Mouse (Mus musculus): ENCODE results near the gene Dlx2.

Gene Dlx2

DNA sequence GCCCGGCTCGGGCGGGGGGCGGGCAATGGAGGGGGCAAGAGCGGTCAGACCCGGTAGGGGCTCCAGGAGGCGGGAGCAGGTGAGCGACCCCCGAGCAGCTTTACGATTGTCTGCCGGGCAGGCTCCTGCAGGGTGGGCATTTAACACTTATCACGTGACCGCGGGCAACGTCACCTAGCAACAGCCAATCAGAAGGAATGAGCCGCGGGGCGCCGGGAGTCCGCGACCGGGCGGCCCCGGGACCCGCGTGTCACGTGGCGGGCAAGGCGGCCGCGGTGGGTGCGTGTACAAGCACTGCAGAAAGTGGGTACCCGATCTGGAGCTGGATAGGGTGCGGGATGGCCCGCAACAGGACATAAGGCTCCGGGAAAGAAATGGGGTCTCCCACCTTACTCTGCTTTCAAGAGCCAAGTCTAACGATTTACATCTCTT is at the start of gene Dlx2:
Gene Dlx2 (minus strand): TSS at position 115 of the 432 bp plus-strand sequence.
- in situ Hi-C loops (cut with MboI, MseI), result loop anchor here (25.0 kb wide), 1 partner anchor 1941 kb away; no protein-coding TSS in a partner anchor

DNA sequence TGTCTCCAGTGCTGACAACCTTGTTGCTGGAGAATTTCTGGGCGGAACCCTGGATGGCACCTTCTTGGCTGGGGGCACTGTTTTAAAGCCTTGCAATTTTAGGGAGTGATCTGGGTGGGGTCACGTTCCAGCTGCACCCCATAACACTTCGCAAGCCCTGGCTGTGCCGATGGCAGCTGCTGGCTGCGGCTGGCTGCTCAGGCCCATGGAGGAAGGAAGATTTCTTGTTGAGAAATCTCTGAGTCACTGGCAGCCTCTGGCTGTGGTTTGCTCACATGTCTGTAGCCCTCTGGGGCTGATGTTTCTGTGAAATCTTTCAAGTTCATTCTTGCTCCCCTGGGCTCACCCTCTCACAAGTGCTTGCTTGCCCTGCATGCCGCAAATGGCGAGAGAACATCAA is 47.9 kb upstream of the Dlx2 start:
- in situ Hi-C loops (cut with MboI, MseI), result no loop called here

DNA sequence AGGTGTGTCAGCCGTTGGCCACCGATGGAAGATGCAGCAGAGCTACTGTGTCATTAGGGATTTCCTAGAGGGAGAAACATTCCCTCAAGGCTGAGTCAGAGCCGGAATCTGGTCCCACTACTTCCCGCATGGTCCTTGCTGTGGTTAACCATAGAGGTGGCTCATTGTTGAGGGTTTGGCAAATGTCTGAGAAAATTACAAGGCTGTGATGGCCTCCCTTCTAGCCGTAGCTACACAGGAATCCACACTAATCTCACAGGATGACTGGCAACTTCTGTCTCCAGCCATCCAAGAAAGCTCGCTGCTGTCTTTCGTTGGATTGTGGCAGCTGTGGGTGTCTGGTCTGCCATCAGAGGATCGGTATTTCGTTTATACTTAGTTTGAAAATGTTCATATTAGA is 42.6 kb upstream of the Dlx2 start:
- in situ Hi-C loops (cut with MboI, MseI), result no loop called here

DNA sequence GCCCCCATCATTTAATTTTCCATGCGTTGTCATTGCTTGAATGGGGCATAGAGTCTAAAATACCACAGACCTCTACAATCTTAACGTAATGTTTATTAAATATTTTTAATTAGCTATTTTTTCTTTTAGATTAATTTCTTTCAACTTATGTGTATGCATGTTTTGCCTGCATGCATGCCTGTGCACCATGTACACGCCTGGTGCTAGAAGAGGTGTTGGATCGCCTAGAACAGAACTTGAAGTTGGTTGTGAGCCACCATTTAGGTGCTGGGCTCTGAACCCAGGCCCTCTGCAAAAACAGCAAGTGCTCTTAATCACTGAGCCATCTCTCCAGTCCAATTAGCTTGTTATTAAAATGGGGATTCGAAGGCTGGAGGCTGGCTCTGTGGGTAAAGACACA is 34.9 kb upstream of the Dlx2 start:
- in situ Hi-C loops (cut with MboI, MseI), result no loop called here

DNA sequence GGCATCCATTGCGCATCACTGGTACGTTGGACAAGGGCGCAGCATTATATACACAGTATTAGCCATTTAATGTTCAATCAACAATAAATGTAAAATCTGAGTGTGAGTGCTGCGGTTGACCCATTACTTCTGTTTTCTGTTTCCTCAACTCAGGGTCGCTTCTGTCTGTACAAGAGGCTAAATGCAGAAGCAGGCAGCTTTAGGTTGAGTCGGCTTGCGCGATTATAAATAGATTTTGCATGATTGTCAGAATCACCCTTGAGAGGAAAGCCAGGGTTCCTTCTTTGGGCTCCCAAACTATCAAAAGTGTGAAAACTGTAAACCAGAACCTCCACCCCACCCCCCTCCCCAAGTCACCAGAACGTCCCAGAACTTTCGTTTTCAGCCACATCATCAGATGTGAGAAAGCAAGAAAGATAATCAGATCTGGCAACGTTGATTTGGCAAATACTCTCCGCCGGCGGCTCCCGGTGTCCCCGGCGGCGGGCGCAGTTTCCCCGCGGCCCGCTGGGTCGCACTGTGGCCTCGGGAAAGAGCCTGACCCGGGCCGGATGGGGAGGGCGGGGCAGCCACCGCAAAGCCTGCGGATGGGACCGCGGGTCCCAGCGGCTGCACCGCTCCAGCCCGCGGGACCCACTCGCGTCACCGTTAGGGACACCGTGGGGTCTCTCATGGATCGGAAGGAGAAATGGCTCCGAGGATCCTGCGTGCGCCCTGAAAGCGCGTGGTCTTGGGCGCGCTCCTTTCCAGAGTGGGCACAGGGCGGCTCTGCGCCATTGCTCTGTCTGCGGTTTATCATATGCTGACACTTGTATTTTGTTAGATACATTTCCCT is 34.3 kb upstream of the Dlx2 start:
- in situ Hi-C loops (cut with MboI, MseI), result no loop called here

DNA sequence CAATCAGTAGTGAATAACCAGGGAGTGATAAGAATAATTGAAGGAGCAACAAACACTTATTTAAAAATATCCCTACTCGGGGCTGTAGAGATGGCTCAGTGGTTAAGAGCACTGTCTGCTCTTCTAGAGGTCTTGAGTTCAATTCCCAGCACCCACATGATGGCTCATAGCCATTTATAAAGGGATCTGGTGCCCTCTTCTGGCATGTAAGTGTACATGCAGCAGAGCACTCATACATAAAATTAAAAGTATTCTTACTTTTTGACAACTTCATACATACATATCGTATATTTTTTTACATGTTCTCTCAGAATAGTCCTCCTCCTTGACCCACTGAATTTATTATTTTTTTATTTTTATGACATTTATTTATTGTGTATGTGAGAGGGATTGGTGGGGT is 30.5 kb upstream of the Dlx2 start:
- in situ Hi-C loops (cut with MboI, MseI), result no loop called here

DNA sequence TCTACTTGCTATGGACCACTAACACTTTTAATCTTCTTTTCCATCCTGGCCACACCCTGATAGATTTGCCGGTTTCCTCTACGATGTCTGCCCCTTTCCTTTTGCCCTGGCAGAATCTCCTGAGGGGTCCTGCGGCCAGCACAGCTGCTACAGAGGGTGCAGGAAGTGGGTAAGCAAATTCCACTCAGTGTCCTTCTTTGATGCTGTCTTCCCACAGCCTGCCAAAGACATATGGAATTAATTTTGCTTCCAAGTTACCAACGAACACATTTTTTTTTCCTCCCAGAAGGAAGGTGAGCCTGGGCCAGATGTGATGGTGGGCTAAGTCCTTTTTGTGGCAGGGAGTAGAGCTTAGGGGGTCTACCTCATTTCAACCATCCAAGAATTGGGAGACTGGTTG is 27.2 kb upstream of the Dlx2 start:
- in situ Hi-C loops (cut with MboI, MseI), result no loop called here

DNA sequence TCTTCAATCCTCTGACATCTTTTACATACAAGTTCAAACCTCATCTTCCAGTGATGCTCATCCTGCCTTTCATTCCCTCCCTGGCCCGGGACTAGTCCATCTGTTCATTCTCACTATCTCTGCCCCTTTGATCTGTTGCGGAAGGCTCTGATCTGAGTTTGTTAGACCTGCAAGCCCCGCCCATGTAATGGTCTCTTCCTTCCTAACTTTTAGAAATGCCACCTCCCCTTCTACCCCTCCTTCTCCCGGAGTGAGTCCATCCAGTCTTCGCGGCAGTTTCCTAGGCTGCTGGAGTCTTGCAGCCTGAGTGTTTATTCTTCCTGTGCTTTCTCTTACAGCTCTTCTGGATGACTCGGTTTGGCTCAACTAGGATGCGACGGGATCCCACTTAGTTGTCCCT is 19.9 kb upstream of the Dlx2 start:
- in situ Hi-C loops (cut with MboI, MseI), result no loop called here

DNA sequence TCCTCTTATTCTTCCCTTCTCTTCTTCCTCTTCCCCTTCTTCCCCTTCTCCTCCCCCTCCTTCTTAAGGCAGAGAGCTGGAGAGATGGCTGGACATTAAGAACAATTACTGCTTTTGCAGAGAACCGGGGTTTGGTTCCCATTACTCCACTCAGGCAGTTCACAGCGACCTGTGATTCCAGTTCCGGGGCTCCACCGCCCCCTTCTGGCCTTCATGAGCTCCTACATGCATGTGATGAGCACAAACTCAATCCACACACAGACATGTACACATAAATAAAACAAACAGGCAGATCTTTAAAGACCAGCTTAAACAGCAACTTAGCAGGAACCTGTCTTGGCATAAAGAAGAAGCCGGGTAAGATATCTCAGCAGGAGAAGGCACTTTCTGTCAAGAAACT is 9.5 kb upstream of the Dlx2 start:
- in situ Hi-C loops (cut with MboI, MseI), result no loop called here

DNA sequence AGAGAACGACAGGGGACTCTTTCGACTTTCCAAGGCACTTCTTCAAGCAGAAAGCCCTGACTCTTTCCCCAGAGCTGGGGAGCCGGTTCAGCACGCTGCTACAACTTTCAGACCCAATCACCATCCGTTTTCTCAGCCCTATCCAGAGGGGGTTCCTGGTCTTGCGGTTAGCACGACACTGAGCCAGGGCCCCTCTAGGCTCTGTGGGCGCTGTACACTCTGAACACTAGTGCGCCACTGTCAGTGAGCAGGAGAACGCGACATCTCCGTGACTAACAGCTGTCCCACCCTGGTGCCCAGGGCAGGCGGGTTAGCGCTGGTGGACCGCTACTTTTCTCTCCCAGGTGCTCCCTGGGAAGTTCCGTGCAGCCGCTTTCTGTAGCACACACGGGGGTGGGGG is 5.2 kb upstream of the Dlx2 start:
- in situ Hi-C loops (cut with MboI, MseI), result no loop called here

DNA sequence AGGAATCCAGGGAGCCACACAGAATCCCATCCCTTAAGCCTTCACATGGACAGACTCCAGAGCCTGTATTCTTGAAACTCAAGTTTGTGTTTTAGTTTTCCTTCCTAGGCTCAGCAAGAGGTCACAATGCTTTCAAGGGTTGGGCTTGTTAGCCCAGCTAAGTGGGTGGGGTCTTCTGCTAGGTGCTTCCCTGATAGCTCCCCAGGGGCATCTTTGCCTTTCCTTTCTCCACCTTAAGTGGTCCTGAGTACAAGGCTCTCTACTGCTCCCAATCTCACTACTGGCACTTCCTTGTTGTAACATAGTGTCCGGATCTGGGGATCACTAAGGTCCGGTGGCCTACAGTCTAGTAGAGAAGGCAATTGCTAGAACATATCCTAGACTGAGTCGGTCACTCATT is 3.8 kb upstream of the Dlx2 start:
- in situ Hi-C loops (cut with MboI, MseI), result no loop called here

DNA sequence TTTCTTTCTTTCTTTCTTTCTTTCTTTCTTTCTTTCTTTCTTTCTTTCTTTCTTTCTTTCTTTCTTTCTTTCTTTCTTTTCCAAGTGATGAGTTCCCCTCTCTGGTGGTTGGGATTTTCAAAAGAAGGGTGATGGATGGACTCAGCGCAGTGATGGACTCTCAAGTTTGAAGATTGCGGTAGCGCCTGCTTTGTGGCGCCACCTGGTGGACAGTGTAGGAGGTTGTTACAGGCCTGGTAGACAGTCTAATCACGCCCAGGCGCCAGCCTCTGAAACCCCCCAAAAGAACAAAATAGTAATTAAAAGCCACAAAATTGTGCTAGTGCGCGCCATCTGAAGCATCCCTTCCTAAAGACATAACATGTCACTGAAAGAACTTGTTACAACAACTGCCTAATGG is 1.3 kb upstream of the Dlx2 start:
- in situ Hi-C loops (cut with MboI, MseI), result loop anchor here (25.0 kb wide), 1 partner anchor 1939 kb away; no protein-coding TSS in a partner anchor

DNA sequence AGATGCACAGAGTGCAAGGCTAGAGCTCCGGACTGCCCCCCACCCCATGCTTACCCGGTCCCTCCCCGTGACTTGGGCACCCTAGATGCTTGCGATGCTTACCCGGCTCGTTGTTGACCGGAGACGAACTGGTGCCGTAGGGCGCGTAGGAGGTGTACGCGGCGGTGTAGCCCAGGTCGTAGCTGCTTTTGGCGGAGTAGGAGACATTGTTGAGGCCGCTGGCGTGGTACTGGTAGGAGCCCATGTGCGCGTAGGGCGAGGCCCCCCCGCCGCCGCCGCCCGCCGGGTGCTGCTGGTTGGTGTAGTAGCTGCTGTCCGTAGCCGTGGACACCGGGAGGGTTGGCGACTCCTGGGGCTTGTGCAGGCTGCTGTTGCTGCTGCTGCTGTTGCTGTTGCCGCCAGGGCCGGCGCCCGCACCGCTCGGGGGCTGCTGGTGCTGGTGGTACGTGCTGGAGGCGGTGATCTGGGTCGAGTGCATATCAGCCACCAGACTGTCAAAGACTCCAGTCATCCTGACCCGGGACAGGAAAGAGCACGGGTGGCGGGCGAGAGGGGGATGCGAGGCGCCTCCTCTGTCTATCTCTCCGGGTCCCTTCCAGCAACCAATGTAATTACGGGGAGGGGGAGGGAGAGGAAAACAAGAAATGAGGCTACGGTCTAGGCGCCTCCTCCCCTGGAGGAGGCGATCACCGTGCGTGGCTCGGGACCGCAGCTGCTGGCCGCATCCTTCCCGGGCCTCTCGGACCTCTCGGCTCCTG is 493 bp downstream of the Dlx2 start:
- in situ Hi-C loops (cut with MboI, MseI), result loop anchor here (25.0 kb wide), 1 partner anchor 1941 kb away; no protein-coding TSS in a partner anchor

DNA sequence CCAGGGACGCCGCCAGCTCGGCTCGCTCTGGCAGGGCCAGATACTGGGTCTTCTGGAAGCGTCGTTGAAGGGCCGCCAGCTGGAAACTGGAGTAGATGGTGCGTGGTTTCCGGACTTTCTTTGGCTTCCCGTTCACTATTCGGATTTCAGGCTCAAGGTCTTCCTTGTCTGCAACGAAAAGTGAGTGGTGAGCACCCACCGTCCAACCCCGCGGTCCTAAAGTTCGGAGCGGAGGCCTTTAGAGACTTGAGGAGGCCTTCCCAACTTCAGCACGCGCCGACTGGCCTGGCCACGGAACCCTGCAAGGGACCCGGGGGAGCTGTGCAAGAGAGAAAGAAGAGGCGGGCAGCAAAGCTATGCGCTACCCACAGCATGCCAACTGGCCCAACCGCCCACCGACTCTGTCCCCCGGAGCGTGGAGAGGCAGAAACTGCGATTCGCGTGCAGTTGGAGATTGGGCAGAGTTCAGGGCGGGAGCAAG is 1.1 kb downstream of the Dlx2 start:
- in situ Hi-C loops (cut with MboI, MseI), result loop anchor here (25.0 kb wide), 1 partner anchor 1942 kb away; no protein-coding TSS in a partner anchor

DNA sequence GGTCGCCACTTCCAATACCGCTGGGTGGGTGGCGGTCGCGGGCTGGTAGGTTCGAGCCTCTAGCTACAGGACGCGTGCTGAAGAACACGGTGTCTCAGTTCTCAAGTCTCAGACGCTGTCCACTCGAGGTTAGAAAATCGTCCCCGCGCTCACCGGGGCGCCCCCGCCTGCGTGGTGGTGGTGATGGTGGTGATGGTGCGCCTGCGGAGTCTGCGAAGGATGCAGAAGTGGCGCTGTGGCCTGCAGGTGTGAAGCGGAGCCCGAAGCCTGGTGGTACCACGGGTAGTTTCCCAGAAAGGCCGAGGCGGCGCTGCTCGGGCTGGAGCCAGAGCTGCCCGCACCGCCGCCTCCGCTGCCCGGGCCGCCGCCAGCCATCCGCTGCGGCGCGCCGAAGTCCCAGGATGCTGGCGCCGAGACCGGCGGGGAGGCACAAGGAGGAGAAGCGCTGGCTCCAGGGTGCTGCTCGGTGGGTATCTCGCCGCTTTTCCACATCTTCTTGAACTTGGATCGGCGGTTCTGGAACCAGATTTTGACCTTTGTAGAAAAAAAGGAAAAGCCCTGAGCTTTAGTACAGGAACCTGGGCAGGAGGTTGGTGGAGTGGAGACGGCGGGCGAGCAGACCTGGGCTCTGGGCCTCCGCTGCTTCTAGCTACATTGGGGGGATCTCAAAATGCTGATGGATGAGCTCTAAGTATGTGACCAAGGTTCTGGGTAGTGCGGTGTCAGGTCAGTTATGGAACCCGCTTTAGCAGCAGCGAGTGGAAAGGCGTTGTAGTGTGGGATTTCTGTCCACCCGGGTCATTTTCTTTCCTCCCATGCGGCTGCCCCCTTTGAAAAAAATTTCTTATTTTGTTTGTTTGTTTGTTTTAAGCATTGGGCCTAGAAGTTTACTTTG is 1.9 kb downstream of the Dlx2 start:
- in situ Hi-C loops (cut with MboI, MseI), result loop anchor here (25.0 kb wide), 1 partner anchor 1943 kb away; no protein-coding TSS in a partner anchor

DNA sequence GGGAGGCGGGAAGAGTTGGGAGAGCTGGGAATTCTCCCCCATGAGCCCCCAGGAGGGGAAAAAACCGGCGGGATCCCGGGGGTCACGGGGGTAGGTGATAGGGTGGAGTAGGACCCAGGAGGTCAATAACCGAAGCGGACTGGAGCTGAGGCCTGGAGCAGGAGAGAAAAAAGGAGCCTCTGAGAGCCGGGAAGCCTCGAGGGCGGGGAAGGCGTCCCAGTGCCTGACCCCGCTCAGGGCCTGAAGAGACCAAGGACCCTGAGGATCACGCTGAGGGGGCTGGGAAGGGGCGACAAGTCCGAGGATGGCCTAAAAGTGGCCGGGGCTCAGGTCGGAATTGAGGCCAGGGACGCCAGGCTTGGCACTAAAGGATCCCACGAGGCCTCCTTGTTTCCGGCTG is 2.6 kb downstream of the Dlx2 start:
- in situ Hi-C loops (cut with MboI, MseI), result loop anchor here (25.0 kb wide), 1 partner anchor 1943 kb away; no protein-coding TSS in a partner anchor

DNA sequence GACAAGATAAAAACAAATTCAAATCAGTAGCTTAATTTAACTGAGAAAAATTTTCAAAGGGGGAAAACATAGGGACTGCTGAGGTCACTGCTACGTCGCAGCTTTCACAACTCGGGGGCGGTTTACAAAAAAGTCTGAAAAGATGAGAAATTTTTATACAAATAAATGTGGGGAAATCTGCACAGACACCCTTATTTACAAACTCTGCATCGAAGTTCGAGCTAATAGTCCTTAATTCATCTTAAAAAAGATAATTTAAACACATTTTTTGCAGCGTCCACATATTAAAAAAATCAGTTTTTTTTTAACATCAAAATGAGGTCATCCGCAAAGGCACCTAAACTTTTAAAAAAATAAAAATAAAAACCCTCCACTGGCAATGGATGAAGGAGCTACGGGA is 3.0 kb downstream of the Dlx2 start:
- in situ Hi-C loops (cut with MboI, MseI), result loop anchor here (25.0 kb wide), 1 partner anchor 1944 kb away; no protein-coding TSS in a partner anchor

DNA sequence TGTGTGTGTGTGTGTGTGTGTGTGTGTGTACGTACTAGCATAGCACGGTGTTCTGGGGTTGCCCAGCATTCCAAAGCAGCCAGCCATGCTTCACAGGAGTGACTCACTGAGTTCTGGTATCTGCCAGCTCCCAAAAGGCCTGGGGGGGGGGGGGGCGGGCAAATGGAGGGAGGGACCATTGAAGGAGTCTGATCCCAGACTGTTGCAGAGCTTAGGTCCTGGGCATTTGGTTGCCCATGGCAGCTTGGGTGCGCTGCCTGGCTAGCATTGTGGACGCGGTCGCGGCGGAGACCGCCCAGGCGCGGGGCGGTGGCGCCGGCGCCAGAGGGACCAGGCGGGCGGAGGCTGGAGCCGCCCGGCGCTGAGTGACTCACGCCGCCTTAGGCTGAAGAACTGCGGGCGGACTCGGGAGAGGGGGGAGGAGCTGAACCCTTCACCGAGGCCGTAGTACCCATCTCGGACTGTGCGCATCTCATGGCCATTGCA is 3.7 kb downstream of the Dlx2 start:
- in situ Hi-C loops (cut with MboI, MseI), result loop anchor here (25.0 kb wide), 1 partner anchor 1944 kb away; no protein-coding TSS in a partner anchor

DNA sequence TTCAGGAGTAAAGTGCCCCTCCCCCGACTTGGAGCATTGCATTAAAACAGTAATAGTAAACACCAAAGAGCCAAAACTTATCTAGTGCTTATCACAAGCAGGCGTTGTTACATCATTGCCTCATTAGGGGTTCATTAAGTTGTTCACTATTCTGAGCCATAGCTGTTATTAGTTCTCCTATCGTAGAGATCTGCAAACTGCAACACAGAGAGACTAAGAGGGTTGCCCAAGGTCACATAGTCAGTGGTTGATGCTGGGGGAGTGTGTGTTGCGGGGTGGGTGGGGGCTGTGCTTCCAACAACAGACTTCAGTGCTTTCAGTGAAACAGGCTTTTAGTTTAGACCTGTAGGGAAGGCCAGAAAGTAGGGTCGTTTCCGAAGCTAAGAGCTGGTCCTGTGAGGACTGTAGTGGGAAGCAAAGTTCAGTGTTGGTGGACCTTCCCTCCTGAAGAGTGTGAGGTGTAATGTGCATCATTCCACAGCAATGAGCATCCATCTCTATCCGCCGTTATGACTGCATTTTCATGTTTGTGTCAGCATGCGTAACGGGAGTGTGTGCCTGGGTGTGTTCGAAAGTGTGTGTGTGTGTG is 4.2 kb downstream of the Dlx2 start:
- in situ Hi-C loops (cut with MboI, MseI), result loop anchor here (25.0 kb wide), 1 partner anchor 1945 kb away; no protein-coding TSS in a partner anchor

DNA sequence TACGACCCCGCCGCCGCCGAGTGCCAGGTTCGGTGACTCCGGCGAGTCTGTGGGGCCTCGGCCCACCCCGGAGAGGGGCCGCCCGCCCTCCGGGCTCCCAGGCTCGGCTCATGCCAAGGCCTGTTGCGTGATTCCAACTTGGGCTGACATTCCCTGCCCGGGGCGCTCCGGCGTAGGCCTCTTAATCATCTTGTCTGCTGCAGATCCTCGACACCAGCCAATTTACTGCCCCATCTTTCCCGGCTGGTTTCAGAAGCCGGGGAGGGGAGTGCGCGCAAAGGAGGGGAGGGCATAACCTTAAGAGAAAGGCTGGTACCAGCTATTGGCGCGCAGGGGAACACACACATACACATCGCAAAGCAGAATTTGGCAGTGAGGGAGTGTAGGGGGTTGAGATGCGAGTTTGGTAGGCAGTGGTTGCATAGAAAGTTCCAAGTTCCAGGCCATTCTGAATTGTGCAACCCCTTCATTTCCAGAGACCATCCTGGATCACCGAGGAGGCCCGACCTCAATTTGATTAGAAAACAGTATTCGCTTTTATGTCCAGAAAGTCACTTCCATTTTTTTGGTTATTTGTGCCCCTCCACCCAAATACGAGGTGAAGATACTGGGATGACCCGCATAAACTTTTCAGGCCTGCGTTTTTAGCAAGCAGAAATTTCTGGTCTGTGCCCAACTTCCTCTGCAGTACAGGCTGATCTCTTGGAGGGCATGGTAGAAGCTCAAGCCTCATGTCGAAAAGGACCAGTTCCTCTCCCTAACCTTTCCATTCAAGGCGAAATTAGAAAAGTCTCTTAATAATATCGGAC is 4.9 kb downstream of the Dlx2 start:
- in situ Hi-C loops (cut with MboI, MseI), result loop anchor here (25.0 kb wide), 1 partner anchor 1946 kb away; no protein-coding TSS in a partner anchor
